Mouse (Mus musculus) left cerebral cortex, postnatal 10 days (tissue): ENCODE results near the gene Nlrc4. TPM values are rescaled to one million over a fixed set of nuclear protein-coding genes. Genes with fewer than 3 reads are reported as not detected.

Experiments
- DNase-seq, 2 experiments: peaks; one replicate each; pipeline ENCODE4 v3.0.0; 2021 to 2022; ENCODE audit warnings: low spot score in 2 of 2, mixed read lengths in 1 of 2; ENCODE audit errors: extremely low spot score in 1 of 2
- intact Hi-C: fragments of 180-260 bp; cut with DNase I; formaldehyde crosslinking; loops from one replicate; pipeline ENCODE4 v1.15.1; 2025
- total RNA-seq, 2 experiments: library from RNA; stranded (reverse); gene quantifications; 2 replicates each; pipeline ENCODE4 v1.2.3; 2021

Gene Nlrc4
- total RNA-seq, 2 experiments from 2014 or later, result 0.11 to 0.28 TPM

DNA sequence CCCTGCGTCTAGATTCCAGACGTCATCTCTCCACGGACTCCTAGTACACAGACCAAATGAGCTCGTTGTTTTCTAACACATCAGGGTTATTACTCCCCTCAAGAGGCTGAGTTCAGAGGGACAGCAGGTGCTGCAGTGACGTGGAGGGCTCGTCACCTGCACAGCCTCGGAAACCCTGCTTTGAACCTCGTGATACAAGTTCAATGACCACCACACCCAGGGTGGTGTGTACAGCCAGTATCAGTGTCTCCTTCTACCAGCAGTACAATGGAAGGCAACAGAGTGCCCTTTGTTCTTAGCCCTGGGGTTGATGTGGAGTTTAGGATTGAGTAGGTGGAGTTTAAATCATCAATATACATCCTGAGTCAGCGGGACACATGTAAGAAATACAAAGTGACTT is 21.2 kb downstream of the Nlrc4 start:
- DNase-seq, result no peak
- intact Hi-C loops, result no loop called here

DNA sequence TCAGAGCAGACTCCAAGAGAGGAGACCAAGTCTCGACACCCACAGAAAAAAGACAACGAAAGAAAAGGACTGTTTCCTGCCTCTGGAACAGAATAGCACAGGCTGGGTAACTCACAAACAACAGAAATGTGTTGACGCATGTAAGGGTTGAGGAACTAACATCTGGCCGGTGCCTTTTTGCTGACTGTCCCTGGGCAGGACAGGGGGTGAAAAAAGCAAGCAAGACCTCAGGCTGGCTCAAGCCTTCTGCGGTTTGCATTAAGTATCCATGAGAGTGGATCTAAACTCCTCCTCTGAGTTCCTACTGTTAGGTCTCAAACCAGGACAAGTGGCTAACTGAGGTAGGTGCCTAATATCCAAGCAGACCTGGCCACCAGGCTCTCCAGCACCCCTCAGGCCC is 26.3 kb downstream of the Nlrc4 start:
- intact Hi-C loops, result no loop called here

DNA sequence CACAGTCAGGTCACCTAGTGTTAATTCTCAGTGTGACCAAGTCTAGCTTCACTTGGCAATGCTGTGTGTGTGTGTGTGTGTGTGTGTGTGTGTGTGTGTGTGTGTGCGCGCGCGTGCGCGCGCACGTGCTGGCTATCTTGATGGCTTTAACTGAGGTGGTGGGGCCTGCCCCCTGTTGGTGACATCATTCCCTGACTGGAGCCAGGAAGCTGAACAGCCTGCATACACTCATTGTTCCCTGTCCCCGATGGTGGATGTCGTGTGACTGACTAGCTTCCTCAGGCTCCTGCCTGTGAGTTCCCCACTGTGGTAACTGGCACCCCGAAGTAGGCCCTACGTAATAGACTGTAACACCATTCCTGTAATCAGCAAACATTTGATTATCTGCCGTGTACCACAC is 27.5 kb downstream of the Nlrc4 start:
- intact Hi-C loops, result no loop called here

More for the DNA sequence above, 26.3 kb downstream of the Nlrc4 start:
- no peak for DNase-seq

DNA sequence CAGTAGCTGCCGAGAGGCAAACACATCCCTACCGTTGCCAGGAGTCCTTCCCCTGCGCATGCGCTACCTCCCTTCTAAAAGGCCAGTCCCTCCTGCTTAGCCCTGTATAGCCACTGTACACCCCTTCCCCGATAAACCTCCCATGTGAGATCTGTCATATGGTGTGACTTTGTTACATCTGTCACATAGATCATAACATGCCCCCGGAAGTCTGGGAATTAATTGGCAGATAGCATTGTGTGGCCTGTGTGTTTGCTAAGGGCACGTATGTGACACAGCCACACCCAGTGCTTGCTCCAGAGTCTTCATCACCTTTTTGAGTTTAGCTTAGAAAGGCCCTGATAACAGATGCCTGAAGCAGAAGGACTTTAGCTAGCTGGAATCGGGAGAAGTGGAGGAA is 28.9 kb downstream of the Nlrc4 start:
- intact Hi-C loops, result no loop called here

More for the DNA sequence above, 27.5 kb downstream of the Nlrc4 start:
- DNase-seq, result peak in 1 of 2 experiments; percentile 36

DNA sequence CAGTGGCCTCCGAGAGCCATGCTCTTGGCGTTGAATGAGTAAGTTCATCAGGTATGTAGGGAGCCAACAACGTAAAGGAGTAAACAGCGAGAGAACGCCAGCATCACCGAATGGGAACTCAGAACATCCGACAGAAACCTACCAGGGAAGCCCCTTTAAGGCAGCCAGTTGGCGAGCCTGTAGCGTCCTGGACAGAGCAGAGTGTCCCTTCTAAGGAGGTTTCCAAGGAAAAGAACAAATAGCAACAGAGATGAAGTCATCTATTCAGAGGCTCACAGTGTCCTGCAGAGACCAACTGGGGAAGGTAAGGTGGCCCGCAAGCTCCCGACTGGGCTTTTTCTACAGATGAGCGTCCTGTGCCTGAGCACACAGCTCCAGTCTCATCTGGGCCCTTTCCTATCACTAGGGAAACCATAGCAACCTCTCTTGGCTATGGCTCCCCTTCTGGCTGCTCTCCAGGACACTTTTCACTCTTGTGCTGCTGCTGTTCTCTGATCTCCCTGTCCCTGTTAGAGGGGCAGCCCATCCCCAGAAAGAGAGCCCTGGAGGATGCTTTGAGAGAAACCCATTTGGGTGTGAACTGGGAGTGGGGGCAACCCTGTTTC is 34.4 kb downstream of the Nlrc4 start:
- peak; percentile 23 to 27 for DNase-seq
- intact Hi-C loops, result no loop called here

More for the DNA sequence above, 28.9 kb downstream of the Nlrc4 start:
- DNase-seq, result no peak

GRCm38 (mm10) chr17:74420656-74421055 is 38.3 kb downstream of the Nlrc4 start:
- intact Hi-C loops, result no loop called here
- DNase-seq, result no peak

- intact Hi-C loops, result no loop called here
- no peak for DNase-seq
Measured at GRCm38 (mm10) chr17:74418171-74418570, 40.8 kb downstream of the Nlrc4 start.

- DNase-seq, result no peak
- intact Hi-C loops, result no loop called here
Measured at GRCm38 (mm10) chr17:74416841-74417360, 42.0 kb downstream of the Nlrc4 start.

DNA sequence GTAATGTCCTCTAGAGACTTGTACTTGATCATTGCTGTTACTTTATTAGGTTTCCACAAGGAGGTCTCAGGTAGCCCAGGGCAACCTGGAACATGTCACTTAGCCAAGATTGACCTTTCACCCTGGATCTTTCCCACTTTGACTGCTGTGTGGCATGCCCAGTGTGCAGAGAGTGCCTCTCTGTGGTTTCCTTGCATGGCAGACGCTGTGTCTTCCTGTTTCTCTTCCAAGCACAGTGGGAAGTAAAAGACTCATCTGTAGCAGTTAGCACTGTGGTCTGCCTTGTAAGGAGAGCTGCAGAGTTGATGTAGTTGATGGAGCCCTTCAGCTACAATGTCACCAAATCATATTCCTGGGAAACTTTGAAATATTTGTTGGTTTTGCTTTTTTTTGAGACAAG is 44.3 kb downstream of the Nlrc4 start:
- DNase-seq, result no peak
- intact Hi-C loops, result no loop called here

DNA sequence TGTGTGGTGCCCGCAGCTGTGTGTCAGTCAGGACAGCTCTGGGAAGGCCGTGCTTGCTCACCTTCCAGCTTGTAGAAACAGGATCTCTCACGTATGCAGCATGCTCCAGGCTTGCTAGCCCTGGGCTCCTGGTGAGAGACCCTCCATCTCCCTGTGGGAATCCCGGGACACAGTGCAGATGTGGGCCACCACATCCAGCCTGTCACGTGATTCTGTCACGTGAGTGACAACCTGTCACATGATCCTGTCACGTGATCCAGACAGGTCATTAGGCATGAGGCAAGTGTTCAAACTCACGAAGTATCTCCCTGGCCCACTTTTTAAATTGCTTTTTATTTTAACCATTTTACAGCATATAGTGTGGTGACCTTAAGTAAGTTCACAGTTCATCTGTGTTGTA is 45.6 kb downstream of the Nlrc4 start:
- intact Hi-C loops, result no loop called here
- DNase-seq, result no peak

- intact Hi-C loops, result no loop called here
- DNase-seq, result no peak
Measured at GRCm38 (mm10) chr17:74409722-74410121, 49.2 kb downstream of the Nlrc4 start.

GRCm38 (mm10) chr17:74406487-74406886 is 52.5 kb downstream of the Nlrc4 start:
- intact Hi-C loops, result no loop called here
- no peak for DNase-seq

DNA sequence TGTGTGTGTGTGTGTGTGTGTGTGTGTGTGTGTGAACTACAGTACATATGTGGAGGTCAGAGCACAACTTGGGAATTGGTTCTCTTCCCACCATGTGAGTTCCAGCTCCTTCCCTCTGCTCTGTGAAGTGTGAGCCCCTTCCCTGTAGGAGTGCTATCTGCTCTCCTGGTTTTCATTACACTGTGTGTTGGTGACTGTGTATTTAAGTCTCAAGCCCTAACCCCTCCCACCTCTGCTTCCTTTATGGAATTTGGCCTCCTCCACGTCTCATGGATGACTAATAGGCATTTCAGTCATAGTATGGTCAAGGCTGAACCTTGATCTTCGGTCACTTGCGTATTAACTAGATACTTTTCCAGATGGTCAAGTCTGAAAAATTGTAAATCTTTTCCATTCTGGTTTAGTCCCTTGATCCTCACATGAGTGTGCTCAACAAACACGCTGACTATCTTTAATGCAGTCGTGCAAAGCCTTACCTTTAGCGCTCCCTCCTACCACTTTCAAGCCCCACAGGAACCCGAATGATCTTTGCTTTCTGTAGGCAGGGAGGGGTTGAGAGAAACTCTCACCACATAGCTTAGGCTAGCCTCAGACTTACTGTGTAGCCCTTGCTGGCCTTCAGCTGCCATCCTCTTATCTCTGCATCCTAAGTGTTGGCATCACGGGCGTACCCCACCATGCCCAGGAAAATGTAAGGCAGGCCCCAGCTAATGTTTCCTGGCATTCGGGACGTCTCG is 56.3 kb downstream of the Nlrc4 start:
- no peak for DNase-seq
- intact Hi-C loops, result no loop called here

- no peak for DNase-seq
- intact Hi-C loops, result no loop called here
Measured at GRCm38 (mm10) chr17:74397173-74397572, 61.8 kb downstream of the Nlrc4 start.

DNA sequence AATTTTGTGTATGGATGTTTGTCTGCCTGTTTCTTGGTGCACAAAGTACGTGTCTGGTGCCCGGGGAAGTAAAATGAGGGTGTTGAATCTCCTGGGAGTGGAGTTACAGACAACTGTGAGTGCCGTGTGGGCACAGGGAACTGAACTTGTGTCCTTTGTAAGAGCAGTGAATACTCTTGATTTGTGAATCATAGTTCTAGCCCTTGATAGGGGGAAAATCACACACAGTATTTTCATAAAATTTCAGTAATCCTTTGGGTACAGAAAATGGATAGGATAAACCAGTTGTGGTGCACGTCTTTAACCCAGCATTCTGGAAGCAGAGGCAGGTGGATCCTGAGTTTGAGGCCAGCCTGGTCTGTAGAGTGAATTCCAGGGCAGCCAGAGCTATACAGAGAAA is 62.2 kb downstream of the Nlrc4 start:
- DNase-seq, result no peak
- intact Hi-C loops, result no loop called here

GRCm38 (mm10) chr17:74395383-74396065 is 63.4 kb downstream of the Nlrc4 start, which contains the start of gene Slc30a6:
Gene Slc30a6, plus strand, starts transcription at chr17:74395608.
- DNase-seq, result peak; percentile 97 to 98
- intact Hi-C loops, result no loop called here

- intact Hi-C loops, result no loop called here
- DNase-seq, result no peak
Measured at GRCm38 (mm10) chr17:74394855-74395254, 64.1 kb downstream of the Nlrc4 start.

DNA sequence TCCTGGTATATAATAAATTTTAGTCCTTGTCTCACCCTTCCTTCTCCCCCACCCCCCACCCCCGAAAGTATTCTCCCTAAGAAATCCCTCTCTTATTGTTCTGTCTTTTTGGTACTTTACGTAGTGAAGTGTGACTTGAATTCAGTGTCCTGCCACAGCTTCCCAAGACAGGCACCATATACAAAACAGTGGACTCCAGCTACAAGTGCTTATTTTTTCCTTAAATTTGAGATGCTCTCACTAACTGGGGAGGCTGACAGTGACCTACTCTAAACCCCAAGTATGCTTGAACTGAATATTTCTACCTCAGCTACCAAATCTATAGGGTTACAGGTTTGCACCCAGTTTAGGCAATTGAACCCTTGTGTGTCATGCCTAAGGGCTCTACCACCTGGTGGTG is 64.6 kb downstream of the Nlrc4 start:
- no peak for DNase-seq
- intact Hi-C loops, result no loop called here

DNA sequence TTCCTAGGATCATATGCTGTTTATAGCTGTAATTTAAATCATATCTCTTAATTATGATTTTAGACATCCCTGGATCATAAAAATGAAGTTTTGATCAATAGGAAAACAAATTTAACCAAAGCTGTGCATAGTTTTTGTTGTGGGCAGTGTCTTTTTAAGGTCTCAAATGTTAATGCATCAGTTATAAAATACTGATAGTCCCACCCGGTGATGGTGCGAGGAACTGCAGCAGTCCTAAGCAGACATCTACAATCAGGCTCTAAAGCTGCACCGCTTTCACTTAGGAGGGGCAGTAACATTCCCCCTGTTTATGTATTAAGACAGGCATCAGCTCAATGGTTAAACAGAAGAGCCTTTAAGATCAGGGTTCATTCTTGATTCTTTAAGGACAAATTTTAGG is 69.1 kb downstream of the Nlrc4 start:
- DNase-seq, result no peak
- intact Hi-C loops, result no loop called here

DNA sequence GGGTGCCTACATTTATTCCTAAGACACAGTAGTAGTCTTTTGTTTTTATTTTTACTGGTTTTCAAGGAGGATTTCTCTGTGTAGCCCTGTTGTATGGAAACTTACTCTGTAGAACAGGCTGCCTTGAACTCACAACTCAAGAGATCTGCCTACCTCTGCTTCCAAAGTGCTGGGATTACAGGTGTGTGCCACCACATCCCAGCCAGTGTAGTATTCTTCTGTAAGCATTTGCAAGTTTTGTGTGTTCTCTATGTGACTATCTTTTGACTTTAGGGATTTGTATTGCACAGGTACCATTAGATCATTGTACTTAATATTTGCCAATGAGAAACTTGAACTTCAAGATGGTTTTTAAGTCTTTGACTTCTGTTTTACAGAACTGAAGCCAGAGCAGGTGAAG is 72.3 kb downstream of the Nlrc4 start:
- no peak for DNase-seq
- intact Hi-C loops, result no loop called here
